ENCODE assay signal across 23 mouse cellular contexts in the genomic region with DNA sequence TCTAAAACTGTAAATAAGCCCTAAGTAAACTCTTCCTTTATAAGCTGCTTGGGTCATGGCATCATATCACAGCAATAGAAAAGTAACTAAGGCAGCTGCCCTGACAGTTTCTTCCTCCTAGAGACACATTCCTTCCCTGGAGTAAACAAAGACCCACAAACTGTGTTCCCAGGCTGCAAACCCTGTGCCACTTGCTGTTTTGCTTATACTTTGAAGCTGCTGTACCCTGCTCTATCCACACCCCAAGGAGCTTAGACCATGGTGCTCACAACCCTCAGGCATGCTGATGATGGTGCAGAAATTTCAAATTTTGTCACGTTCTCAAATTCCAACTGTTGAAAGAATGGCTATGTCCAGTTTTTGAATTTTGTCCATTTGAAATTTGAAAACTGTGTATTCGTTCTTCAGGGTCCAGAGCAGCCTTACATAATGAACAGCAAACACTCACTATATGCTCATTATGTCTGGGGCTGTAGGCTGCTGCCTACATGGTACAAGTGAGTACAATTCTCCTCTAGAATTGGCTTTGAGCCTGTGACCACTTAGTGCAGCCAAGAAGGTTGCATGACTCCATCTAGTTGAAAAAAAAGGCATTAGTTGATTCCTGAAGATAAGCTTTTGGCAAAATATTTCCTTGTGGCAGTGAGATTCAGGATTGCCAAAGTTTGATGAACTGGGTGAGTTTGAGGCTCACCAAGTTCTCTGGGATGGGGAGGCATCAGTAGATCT.
DNase-seq lines count a peak whose midpoint lies in the region; ATAC-seq lines count a peak whose summit lies in the region.
"Had no signal": no experiment of that assay in that cellular context is flagged by ENCODE, and none has a peak within 500 bp of the region (broad histone marks: within the 10 kb centered on the region; RNA-seq: fewer than 3 reads in every experiment).

No protein-coding gene starts in this region.

- no peaks in the 10 kb centered on the region for H3K36me3 ChIP-seq in heart, embryonic 10.5 days
- H3K36me3 ChIP-seq in lung, embryonic 15.5 days: no peaks in the 10 kb centered on the region
- no peaks in the 10 kb centered on the region for H3K36me3 ChIP-seq in midbrain, embryonic 15.5 days (replicated peaks)
- H3K36me3 ChIP-seq: embryonic facial prominence, embryonic 13.5 days; forebrain, embryonic 10.5 days; hindbrain, embryonic 12.5 days had no signal

- WGBS in heart, embryonic 10.5 days: 64% methylated on average over 2 of the region's 2 CpGs
- 71% methylated on average over 2 of the region's 2 CpGs for WGBS in lung, embryonic 15.5 days
- 86% methylated on average over 2 of the region's 2 CpGs for WGBS in midbrain, embryonic 15.5 days

- DNase-seq in heart, embryonic 10.5 days (ENCODE audit: low spot score): peak; percentile 46
- DNase-seq in heart, adult 9 months (ENCODE audit: low spot score in 2 of 2): no peak
- no peak for DNase-seq in lung, postnatal 14 days
- DNase-seq in brain, adult 2 months (ENCODE audit: low read depth, low spot score): peak; percentile 3
- DNase-seq in lung, postnatal 10 days: peak; percentile 13
- no peak for DNase-seq in right cerebral cortex, postnatal 25 days
- DNase-seq: adrenal gland, adult 8-10 months; adrenal gland, postnatal 36 days; cerebellum, adult 11-12 months; cerebellum, adult 9-11 months; cerebellum, postnatal 36 days; gastrocnemius, postnatal 10 days; heart, postnatal 10 days; heart, postnatal 4 days had no signal

- H3K27ac ChIP-seq in heart, embryonic 10.5 days: no peak overlapping the region
- H3K27ac ChIP-seq in lung, embryonic 15.5 days: no peak overlapping the region
- no peak overlapping the region for H3K27ac ChIP-seq in midbrain, embryonic 15.5 days
- H3K27ac ChIP-seq: embryonic facial prominence, embryonic 13.5 days; forebrain, embryonic 10.5 days; hindbrain, embryonic 12.5 days had no signal

- no peaks in the 10 kb centered on the region for H3K4me1 ChIP-seq in heart, embryonic 10.5 days
- H3K4me1 ChIP-seq in lung, embryonic 15.5 days: no peaks in the 10 kb centered on the region
- H3K4me1 ChIP-seq in midbrain, embryonic 15.5 days: no peaks in the 10 kb centered on the region
- H3K4me1 ChIP-seq: embryonic facial prominence, embryonic 13.5 days; forebrain, embryonic 10.5 days; hindbrain, embryonic 12.5 days had no signal

- no peaks in the 10 kb centered on the region for H3K27me3 ChIP-seq in heart, embryonic 10.5 days (ENCODE audit: insufficient read depth, poor library complexity, severe bottlenecking)
- no peaks in the 10 kb centered on the region for H3K27me3 ChIP-seq in lung, embryonic 15.5 days
- H3K27me3 ChIP-seq in midbrain, embryonic 15.5 days (replicated peaks): no peaks in the 10 kb centered on the region
- H3K27me3 ChIP-seq: CH12.LX; embryonic facial prominence, embryonic 13.5 days; hindbrain, embryonic 12.5 days had no signal

- no peak overlapping the region for H3K9ac ChIP-seq in lung, embryonic 15.5 days
- H3K9ac ChIP-seq in midbrain, embryonic 15.5 days: no peak overlapping the region
- H3K9ac ChIP-seq: embryonic facial prominence, embryonic 13.5 days; hindbrain, embryonic 12.5 days had no signal

- no peak overlapping the region for H3K4me2 ChIP-seq in lung, embryonic 15.5 days
- H3K4me2 ChIP-seq in midbrain, embryonic 15.5 days: no peak overlapping the region
- H3K4me2 ChIP-seq: embryonic facial prominence, embryonic 13.5 days; hindbrain, embryonic 12.5 days had no signal

- H3K9me3 ChIP-seq in heart, embryonic 10.5 days: no peaks in the 10 kb centered on the region
- H3K9me3 ChIP-seq in lung, embryonic 15.5 days: no peaks in the 10 kb centered on the region
- H3K9me3 ChIP-seq in midbrain, embryonic 15.5 days: no peaks in the 10 kb centered on the region
- H3K9me3 ChIP-seq: embryonic facial prominence, embryonic 13.5 days; forebrain, embryonic 10.5 days; hindbrain, embryonic 12.5 days had no signal

- no peak overlapping the region for H3K4me3 ChIP-seq in heart, embryonic 10.5 days
- no peak overlapping the region for H3K4me3 ChIP-seq in lung, embryonic 15.5 days
- no peak overlapping the region for H3K4me3 ChIP-seq in midbrain, embryonic 15.5 days
- H3K4me3 ChIP-seq: embryonic facial prominence, embryonic 13.5 days; forebrain, embryonic 10.5 days; hindbrain, embryonic 12.5 days had no signal

- 0 out of 2 replicates have a peak, but pooled peaks have one; percentile 52 for ATAC-seq in lung, embryonic 15.5 days (ENCODE audit: borderline replicate concordance, extremely low read depth, low FRiP score, low TSS enrichment)
- no peak for ATAC-seq in midbrain, embryonic 15.5 days (replicated peaks)
- ATAC-seq: forebrain, embryonic 14.5 days; hindbrain, embryonic 16.5 days; inflammation-experienced regulatory T-cells, adult 6 months had no signal

Comparison
In these comparisons a context has a peak if more than half of its experiments do, and no peak if none do; other contexts are left out.
1. DNase-seq: peak in heart, embryonic 10.5 days (single experiment), brain, adult 2 months (single experiment) and lung, postnatal 10 days (single experiment); none in heart, adult 9 months (0 of 2), lung, postnatal 14 days (single experiment) and right cerebral cortex, postnatal 25 days (single experiment).